Mouse (Mus musculus) MEL (cell line): ENCODE measurements at regions not wholly inside any gene's neighbourhood (a gene's known extent, or its start where the extent isn't known, plus 50 kb on each side); places are given as distances from the start of the nearest gene placed in this dataset.

Experiments
- DNase-seq: peaks from one replicate; pipeline ENCODE4 v3.0.0; 2011; ENCODE audit warnings: low read depth, low spot score
- H3K27ac ChIP-seq: 2 replicates; pipeline ENCODE4 v1.5.1; 2012; ENCODE audit warnings: low read depth, mild to moderate bottlenecking, control low read depth, low read length, moderate library complexity; ENCODE audit not compliant: control insufficient read depth
- H3K27me3 ChIP-seq, 2 experiments: fragments of 150-350 bp in 1 of 2; sonication (generic) in 1 of 2; 2 replicates each; pipeline ENCODE4 v1.6.1; 2012; ENCODE audit warnings: low read length in 2 of 2, mild to moderate bottlenecking in 2 of 2, improper control_type of control experiment in 1 of 2, moderate library complexity in 1 of 2; ENCODE audit not compliant: insufficient read depth in 2 of 2, control insufficient read depth in 1 of 2
- H3K36me3 ChIP-seq, 2 experiments: 2 replicates each; pipeline ENCODE4 v1.6.1; 2012 to 2014; ENCODE audit warnings: low read length in 2 of 2, improper control_type of control experiment in 1 of 2, inconsistent platforms in 1 of 2, mild to moderate bottlenecking in 1 of 2; ENCODE audit not compliant: insufficient read depth in 2 of 2, control insufficient read depth in 1 of 2
- H3K4me1 ChIP-seq, 2 experiments: fragments of 150-350 bp in 1 of 2; sonication (generic) in 1 of 2; 2 replicates each; pipeline ENCODE4 v1.6.1; 2012; ENCODE audit warnings: low read length in 2 of 2, improper control_type of control experiment in 1 of 2, mild to moderate bottlenecking in 1 of 2; ENCODE audit not compliant: insufficient read depth in 2 of 2, control insufficient read depth in 1 of 2
- H3K4me3 ChIP-seq, 2 experiments: fragments of 150-350 bp in 1 of 2; sonication (generic) in 1 of 2; 2 replicates each; pipeline ENCODE4 v1.5.1; 2012; ENCODE audit warnings: low read depth in 2 of 2, low read length in 2 of 2, mild to moderate bottlenecking in 2 of 2, moderate library complexity in 2 of 2, control low read depth in 1 of 2, improper control_type of control experiment in 1 of 2; ENCODE audit not compliant: control insufficient read depth in 1 of 2, insufficient read depth in 1 of 2
- H3K79me2 ChIP-seq: 2 replicates; pipeline ENCODE4 v1.6.1; 2012; ENCODE audit warnings: mild to moderate bottlenecking, low read length, moderate library complexity; ENCODE audit not compliant: control insufficient read depth, poor library complexity, insufficient read depth
- H3K9ac ChIP-seq: 2 replicates; pipeline ENCODE4 v1.6.1; 2012; ENCODE audit warnings: low read depth, mild to moderate bottlenecking, control low read depth, low read length, moderate library complexity; ENCODE audit not compliant: control insufficient read depth, poor library complexity, severe bottlenecking
- H3K9me3 ChIP-seq: fragments of 150-350 bp; sonication (generic); replicated peaks from 2 replicates; pipeline ENCODE4 v1.6.1; 2012; ENCODE audit warnings: mild to moderate bottlenecking, low read length, improper control_type of control experiment, moderate library complexity; ENCODE audit not compliant: insufficient read depth
- BHLHE40 ChIP-seq: IDR thresholded peaks from 2 replicates; pipeline ENCODE4 v1.6.1; 2012; ENCODE audit warnings: low read depth, mild to moderate bottlenecking, inconsistent platforms, low read length, improper control_type of control experiment, borderline replicate concordance
- CHD1 ChIP-seq: IDR thresholded peaks from 2 replicates; pipeline ENCODE4 v1.6.1; 2012; ENCODE audit warnings: low read depth, mild to moderate bottlenecking, inconsistent platforms, low read length, improper control_type of control experiment
- CTCF ChIP-seq, 3 experiments: IDR thresholded peaks in 2 of 3; conservative IDR thresholded peaks in 1 of 3; 2 replicates each; pipeline ENCODE4 v1.5.1; 2011 to 2012; ENCODE audit warnings: low read length in 3 of 3, low read depth in 2 of 3, mild to moderate bottlenecking in 2 of 3, improper control_type of control experiment in 1 of 3, inconsistent platforms in 1 of 3, mixed read lengths in 1 of 3, moderate library complexity in 1 of 3; ENCODE audit not compliant: control insufficient read depth in 1 of 3, insufficient read depth in 1 of 3, poor library complexity in 1 of 3, severe bottlenecking in 1 of 3
- E2F4 ChIP-seq: IDR thresholded peaks from 2 replicates; pipeline ENCODE4 v1.6.1; 2011; ENCODE audit warnings: low read depth, low read length, improper control_type of control experiment, borderline replicate concordance
- ELF1 ChIP-seq: IDR thresholded peaks from 2 replicates; pipeline ENCODE4 v1.6.1; 2014; ENCODE audit warnings: low read depth, mild to moderate bottlenecking, inconsistent platforms, low read length, improper control_type of control experiment, moderate library complexity
- EP300 ChIP-seq, 2 experiments: IDR thresholded peaks; 2 replicates each; pipeline ENCODE4 v1.6.1; 2011; ENCODE audit warnings: improper control_type of control experiment in 2 of 2, low read length in 2 of 2, low read depth in 1 of 2, mild to moderate bottlenecking in 1 of 2
- GATA1 ChIP-seq: IDR thresholded peaks from 2 replicates; pipeline ENCODE4 v1.6.1; 2011; ENCODE audit warnings: low read depth, low read length, improper control_type of control experiment
- HCFC1 ChIP-seq: IDR thresholded peaks from 2 replicates; pipeline ENCODE4 v1.6.1; 2012; ENCODE audit warnings: low read depth, mild to moderate bottlenecking, inconsistent platforms, low read length, improper control_type of control experiment, moderate library complexity
- JUND ChIP-seq: IDR thresholded peaks from 2 replicates; pipeline ENCODE4 v1.6.1; 2011; ENCODE audit warnings: low read depth, mild to moderate bottlenecking, improper control_type of control experiment, low read length
- KAT2A ChIP-seq: conservative IDR thresholded peaks from 2 replicates; pipeline ENCODE4 v1.6.1; 2012; ENCODE audit warnings: low read depth, low read length, improper control_type of control experiment, inconsistent platforms
- MAX ChIP-seq: IDR thresholded peaks from 2 replicates; pipeline ENCODE4 v1.6.1; 2011; ENCODE audit warnings: low read length, improper control_type of control experiment
- POLR2A ChIP-seq, 2 experiments: IDR thresholded peaks; 2 replicates each; pipeline ENCODE4 v1.6.1; 2011 to 2012; ENCODE audit warnings: low read length in 2 of 2, mild to moderate bottlenecking in 2 of 2, control low read depth in 1 of 2, improper control_type of control experiment in 1 of 2, low read depth in 1 of 2, moderate library complexity in 1 of 2; ENCODE audit not compliant: control insufficient read depth in 1 of 2, insufficient read depth in 1 of 2, poor library complexity in 1 of 2
- POLR2AphosphoS2 ChIP-seq: IDR thresholded peaks from 2 replicates; pipeline ENCODE4 v1.6.1; 2011; ENCODE audit warnings: low read length, improper control_type of control experiment
- RCOR1 ChIP-seq: IDR thresholded peaks from 2 replicates; pipeline ENCODE4 v1.6.1; 2012; ENCODE audit warnings: low read depth, mild to moderate bottlenecking, inconsistent platforms, low read length, improper control_type of control experiment
- TAL1 ChIP-seq: IDR thresholded peaks from 2 replicates; pipeline ENCODE4 v1.6.1; 2012; ENCODE audit warnings: mild to moderate bottlenecking, inconsistent platforms, low read length, moderate library complexity, mixed read lengths
- TCF12 ChIP-seq: IDR thresholded peaks from 2 replicates; pipeline ENCODE4 v1.6.1; 2014; ENCODE audit warnings: low read depth, mild to moderate bottlenecking, inconsistent platforms, low read length, improper control_type of control experiment, moderate library complexity
- UBTF ChIP-seq: IDR thresholded peaks from 2 replicates; pipeline ENCODE4 v1.6.1; 2012; ENCODE audit warnings: low read depth, mild to moderate bottlenecking, inconsistent platforms, low read length, improper control_type of control experiment, moderate library complexity, borderline replicate concordance; ENCODE audit not compliant: insufficient read depth
- ZKSCAN1 ChIP-seq: IDR thresholded peaks from 2 replicates; pipeline ENCODE4 v1.6.1; 2012; ENCODE audit warnings: low read depth, mild to moderate bottlenecking, inconsistent platforms, low read length, improper control_type of control experiment, moderate library complexity
- ZMIZ1 ChIP-seq: IDR thresholded peaks from 2 replicates; pipeline ENCODE4 v1.6.1; 2012; ENCODE audit warnings: low read depth, mild to moderate bottlenecking, inconsistent platforms, low read length, improper control_type of control experiment, moderate library complexity

- Histone ChIP-seq H3K9me3 (no peaks in the 10 kb centered on the region), H3K27me3 (no peaks in the 10 kb centered on the region), H3K79me2 (no peaks in the 10 kb centered on the region), H3K4me3 (no peak overlapping the region), H3K36me3 (no peaks in the 10 kb centered on the region), H3K9ac (no peak overlapping the region), H3K27ac (no peak overlapping the region), H3K4me1 (no peaks in the 10 kb centered on the region)
- no peak for DNase-seq
- TF ChIP-seq TAL1 (no peak), POLR2A (IDR thresholded peaks at IDR 0.05; ENCODE audit: control insufficient read depth in 1 of 2, insufficient read depth in 1 of 2, low read depth in 1 of 2, low read length in 2 of 2, poor library complexity in 1 of 2) (no peak), E2F4 (no peak), ZMIZ1 (no peak), GATA1 (no peak), CTCF (IDR thresholded peaks at IDR 0.05 in 2 of 3, conservative IDR thresholded peaks at IDR 0.05 in 1 of 3; ENCODE audit: control insufficient read depth in 1 of 3, insufficient read depth in 1 of 3, low read depth in 2 of 3, low read length in 3 of 3, poor library complexity in 1 of 3, severe bottlenecking in 1 of 3) (no peak), MAX (no peak)
These were observed 90.0 kb upstream of the Zcchc2 start for GRCm38 (mm10) chr1:105900158-105900557.

DNA sequence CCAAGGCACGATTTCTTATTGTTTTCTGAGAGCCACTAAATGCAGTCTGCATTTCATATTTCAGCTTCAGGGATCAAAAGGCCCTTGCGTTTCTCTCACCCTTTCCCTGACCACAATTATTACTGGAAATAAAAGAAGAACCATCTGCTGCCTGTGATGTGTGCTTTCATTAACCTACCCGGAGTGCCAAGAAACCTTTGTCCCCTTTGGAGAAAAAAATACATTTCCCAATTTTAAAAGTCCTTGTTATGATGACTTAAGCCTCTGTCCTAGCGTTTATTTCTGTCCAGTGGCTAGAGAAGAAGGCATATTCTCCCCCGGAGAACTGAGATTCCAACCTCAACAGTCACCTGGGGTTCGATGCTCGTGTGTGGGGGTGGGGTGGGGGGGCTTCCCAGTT lies 89.3 kb upstream of the Zcchc2 start:
- no peaks in the 10 kb centered on the region for H3K27me3 ChIP-seq
- H3K36me3 ChIP-seq, result peaks cover 0 to 3% of the 10 kb centered on the region in 2 experiments; a peak in 2 of 4 replicates
- H3K4me3 ChIP-seq, result no peak overlapping the region
- no peak overlapping the region for H3K27ac ChIP-seq
- no peaks in the 10 kb centered on the region for H3K79me2 ChIP-seq
- H3K9me3 ChIP-seq, result no peaks in the 10 kb centered on the region
- no peak for TF ChIP-seq CHD1
- TF ChIP-seq EP300 (IDR thresholded peaks at IDR 0.05; ENCODE audit: low read depth in 1 of 2, low read length in 2 of 2), result no peak
- DNase-seq, result no peak
- peaks cover 0 to under 1% of the 10 kb centered on the region in 2 experiments; a peak in 2 of 4 replicates for H3K4me1 ChIP-seq
- no peak overlapping the region for H3K9ac ChIP-seq

DNA sequence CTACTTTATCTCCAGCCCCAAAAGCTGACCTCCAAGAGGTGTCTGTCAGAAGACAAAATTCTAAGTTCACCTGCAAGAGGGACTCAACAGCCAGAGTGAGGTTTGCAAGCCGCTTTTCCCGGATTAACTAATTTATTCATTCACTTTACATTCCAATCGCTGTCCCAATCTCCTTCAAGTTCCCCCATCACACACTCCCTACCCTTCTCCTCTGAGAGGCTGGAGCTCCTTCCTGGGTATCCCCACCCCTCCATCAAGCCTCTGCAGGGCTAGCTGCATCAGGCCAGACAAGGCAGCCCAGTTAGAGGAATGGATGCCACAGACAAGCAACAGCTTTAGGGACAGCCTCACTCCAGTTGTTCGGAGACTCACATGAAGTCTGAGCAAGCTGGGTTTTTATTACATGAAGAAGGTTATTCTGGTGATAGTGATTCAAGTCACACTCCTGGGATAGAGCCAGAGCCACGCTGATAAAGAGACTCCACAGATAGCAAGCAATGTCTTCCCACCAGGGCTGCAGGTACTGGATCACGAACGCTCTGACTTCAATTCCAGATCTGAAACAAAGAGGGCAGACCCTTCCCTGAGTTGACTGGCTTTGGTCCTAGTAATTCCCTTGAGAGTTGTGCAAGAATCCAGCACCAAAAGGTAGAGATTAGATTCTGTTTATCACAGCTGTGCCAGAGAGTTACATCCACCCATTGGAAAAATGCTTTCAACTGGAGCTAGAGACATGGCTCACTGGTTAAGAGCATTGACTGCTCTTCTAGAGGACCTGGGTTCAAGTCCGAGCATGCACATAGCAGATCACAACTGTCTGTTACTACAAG lies 86.7 kb upstream of the Zcchc2 start:
- Histone ChIP-seq H3K9me3 (no peaks in the 10 kb centered on the region), H3K4me3 (no peak overlapping the region), H3K4me1 (peaks cover 0 to 14% of the 10 kb centered on the region in 2 experiments; a peak in 2 of 4 replicates), H3K9ac (no peak overlapping the region), H3K36me3 (peaks cover 0 to 7% of the 10 kb centered on the region in 2 experiments; a peak in 2 of 4 replicates)
- DNase-seq, result no peak
- no peak for TF ChIP-seq KAT2A
- no peak for TF ChIP-seq POLR2AphosphoS2
- TF ChIP-seq TCF12, result no peak
- TF ChIP-seq JUND, result no peak
- TF ChIP-seq TAL1, result no peak
- TF ChIP-seq HCFC1, result no peak
- no peak for TF ChIP-seq UBTF
- no peak for TF ChIP-seq CTCF (IDR thresholded peaks at IDR 0.05 in 2 of 3, conservative IDR thresholded peaks at IDR 0.05 in 1 of 3; ENCODE audit: control insufficient read depth in 1 of 3, insufficient read depth in 1 of 3, low read depth in 2 of 3, low read length in 3 of 3, poor library complexity in 1 of 3, severe bottlenecking in 1 of 3)
- no peak for TF ChIP-seq RCOR1
- no peak for TF ChIP-seq ELF1
- TF ChIP-seq ZKSCAN1, result no peak
- no peak for TF ChIP-seq BHLHE40
- TF ChIP-seq, all 39 proteins: peak for 0
- no peak overlapping the region for H3K27ac ChIP-seq
- no peaks in the 10 kb centered on the region for H3K79me2 ChIP-seq
- no peaks in the 10 kb centered on the region for H3K27me3 ChIP-seq
